Mouse (Mus musculus) spleen, adult 2 months (tissue): ENCODE measurements around the gene Gpr89.

ENCODE experiments used
- CTCF ChIP-seq: fragments of 200-500 bp; IDR thresholded peaks from 2 replicates; pipeline ENCODE4 v1.5.1; 2011; ENCODE audit warnings: mild to moderate bottlenecking, inconsistent platforms; ENCODE audit not compliant: insufficient read depth, insufficient read length, insufficient replicate concordance; ENCODE audit errors: extremely low read depth
- POLR2A ChIP-seq: fragments of 200-500 bp; IDR thresholded peaks from 2 replicates; pipeline ENCODE4 v1.6.1; 2011; ENCODE audit warnings: low read depth, low read length, inconsistent platforms

- TF ChIP-seq CTCF (no peak), POLR2A (no peak)
Observed at GRCm38 (mm10) chr3:96823701-96824100, 81.4 kb downstream of the Gpr89 start.
